Mouse (Mus musculus) frontal cortex, postnatal 14 days (tissue): ENCODE results near the gene Olfr221.

Source experiments
- DNase-seq, 2 experiments: peaks; one replicate each; pipeline ENCODE4 v3.0.0; 2022; ENCODE audit warnings: low spot score in 2 of 2

The Olfr221 gene

GRCm38 (mm10) chr14:52019051-52019589 is 23.1 kb downstream of the Olfr221 start:
- no peak for DNase-seq

- DNase-seq, result no peak
Observed at GRCm38 (mm10) chr14:52018248-52019050, 23.8 kb downstream of the Olfr221 start.

GRCm38 (mm10) chr14:52017662-52018061 is 24.6 kb downstream of the Olfr221 start:
- DNase-seq, result no peak

GRCm38 (mm10) chr14:52016625-52017405 is 25.4 kb downstream of the Olfr221 start:
- no peak for DNase-seq

- no peak for DNase-seq
Observed at GRCm38 (mm10) chr14:52015445-52016100, 26.7 kb downstream of the Olfr221 start, which contains the start of gene Tmem253. Gene Tmem253, plus strand, starts transcription at chr14:52015658.

GRCm38 (mm10) chr14:52014761-52015311 is 27.4 kb downstream of the Olfr221 start:
- DNase-seq, result no peak

- DNase-seq, result no peak
Observed at GRCm38 (mm10) chr14:52014271-52014760, 27.9 kb downstream of the Olfr221 start.

- no peak for DNase-seq
Observed at GRCm38 (mm10) chr14:52013771-52014219, 28.5 kb downstream of the Olfr221 start.

GRCm38 (mm10) chr14:52013021-52013610 is 29.1 kb downstream of the Olfr221 start:
- DNase-seq, result no peak

GRCm38 (mm10) chr14:52012553-52012952 is 29.7 kb downstream of the Olfr221 start:
- no peak for DNase-seq

- DNase-seq, result no peak
Observed at GRCm38 (mm10) chr14:52012085-52012484, 30.2 kb downstream of the Olfr221 start.

GRCm38 (mm10) chr14:52011683-52012082 is 30.6 kb downstream of the Olfr221 start:
- no peak for DNase-seq

- no peak for DNase-seq
Observed at GRCm38 (mm10) chr14:52010446-52011111, 31.7 kb downstream of the Olfr221 start.

GRCm38 (mm10) chr14:52009841-52010240 is 32.4 kb downstream of the Olfr221 start:
- no peak for DNase-seq

- no peak for DNase-seq
Observed at GRCm38 (mm10) chr14:52009361-52009760, 32.9 kb downstream of the Olfr221 start.

- peak; percentile 78 to 87 for DNase-seq
Observed at GRCm38 (mm10) chr14:52008321-52009203, 33.7 kb downstream of the Olfr221 start.

- DNase-seq, result no peak
Observed at GRCm38 (mm10) chr14:52006771-52007170, 35.5 kb downstream of the Olfr221 start.

GRCm38 (mm10) chr14:52006241-52006640 is 36.0 kb downstream of the Olfr221 start:
- no peak for DNase-seq

- DNase-seq, result no peak
Observed at GRCm38 (mm10) chr14:52005616-52006015, 36.6 kb downstream of the Olfr221 start.
